Mouse (Mus musculus): ENCODE measurements at regions not wholly inside any gene's neighbourhood (a gene's known extent, or its start where the extent isn't known, plus 50 kb on each side); places are given as distances from the start of the nearest gene placed in this dataset.
A peak's percentile ranks its signal among the peaks of the same experiment; 100 is the strongest.

GRCm38 (mm10) chr14:31945125-31945524, 83.7 kb upstream of the Galnt15 start:
- H3K4me1 ChIP-seq: no peaks in the 10 kb centered on the region
- no peak overlapping the region for H3K4me2 ChIP-seq
- no peaks in the 10 kb centered on the region for H3K36me3 ChIP-seq
- no peak overlapping the region for H3K9ac ChIP-seq
- 0 out of 2 replicates have a peak, but pooled peaks cover 4% of the 10 kb centered on the region for H3K27me3 ChIP-seq (replicated peaks)
- no peaks in the 10 kb centered on the region for H3K9me3 ChIP-seq (replicated peaks)
- H3K4me3 ChIP-seq: no peak overlapping the region
- H3K27ac ChIP-seq: no peak overlapping the region
- 59% methylated on average over 7 of the region's 7 CpGs for WGBS (ENCODE audit: insufficient replicate concordance)
- ATAC-seq: no peak

DNA sequence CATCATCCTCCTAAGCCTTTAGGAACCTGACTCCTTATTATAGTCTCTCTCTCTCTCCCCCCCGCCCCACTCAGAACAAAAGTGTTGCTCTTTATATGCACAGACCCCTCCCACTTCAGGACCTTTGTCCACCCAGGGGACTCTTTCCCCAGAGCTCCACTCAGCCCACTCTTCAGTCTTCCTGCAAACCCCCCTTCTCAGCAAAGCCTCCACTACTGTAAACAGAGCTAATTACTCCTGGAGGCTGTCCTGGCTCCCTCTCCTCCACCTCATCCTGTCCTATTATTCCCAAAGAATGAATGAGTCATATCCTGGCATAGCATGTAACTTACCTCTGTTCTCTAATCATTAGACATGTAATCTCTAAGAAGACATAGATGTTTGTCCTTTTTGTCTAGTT, 82.8 kb upstream of the Galnt15 start:
- Histone ChIP-seq H3K9ac (no peak overlapping the region), H3K4me3 (no peak overlapping the region), H3K9me3 (replicated peaks) (no peaks in the 10 kb centered on the region), H3K27ac (no peak overlapping the region), H3K4me2 (no peak overlapping the region), H3K27me3 (replicated peaks) (0 out of 2 replicates have a peak, but pooled peaks cover 4% of the 10 kb centered on the region), H3K36me3 (no peaks in the 10 kb centered on the region), H3K4me1 (no peaks in the 10 kb centered on the region)
- 38% methylated on average over 1 of the region's 1 CpGs for WGBS (ENCODE audit: insufficient replicate concordance)
- ATAC-seq: no peak

DNA sequence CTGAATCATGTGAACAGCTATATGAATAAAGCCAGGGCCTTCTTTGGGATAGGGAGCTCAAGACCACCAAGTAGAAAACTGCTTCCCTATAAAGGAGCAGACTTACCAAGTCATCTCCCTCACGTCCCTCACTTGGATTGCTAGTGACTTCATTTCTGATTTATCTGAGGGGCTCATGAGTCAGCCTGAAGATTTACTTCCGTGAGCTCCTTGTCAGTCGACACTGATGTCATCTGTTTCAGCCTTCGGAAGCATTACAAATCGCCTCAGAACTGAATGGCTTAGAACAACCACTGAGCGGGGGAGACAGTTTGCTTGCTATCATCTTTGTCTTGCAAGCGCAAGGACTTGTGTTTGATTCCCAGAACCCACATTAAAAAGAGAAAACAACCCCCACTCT, 81.5 kb upstream of the Galnt15 start:
- Histone ChIP-seq H3K4me3 (no peak overlapping the region), H3K9me3 (replicated peaks) (no peaks in the 10 kb centered on the region), H3K27ac (no peak overlapping the region), H3K4me2 (no peak overlapping the region), H3K9ac (no peak overlapping the region), H3K4me1 (no peaks in the 10 kb centered on the region), H3K27me3 (replicated peaks) (0 out of 2 replicates have a peak, but pooled peaks cover 4% of the 10 kb centered on the region), H3K36me3 (no peaks in the 10 kb centered on the region)
- ATAC-seq: no peak
- 33% methylated on average over 7 of the region's 7 CpGs for WGBS (ENCODE audit: insufficient replicate concordance)

DNA sequence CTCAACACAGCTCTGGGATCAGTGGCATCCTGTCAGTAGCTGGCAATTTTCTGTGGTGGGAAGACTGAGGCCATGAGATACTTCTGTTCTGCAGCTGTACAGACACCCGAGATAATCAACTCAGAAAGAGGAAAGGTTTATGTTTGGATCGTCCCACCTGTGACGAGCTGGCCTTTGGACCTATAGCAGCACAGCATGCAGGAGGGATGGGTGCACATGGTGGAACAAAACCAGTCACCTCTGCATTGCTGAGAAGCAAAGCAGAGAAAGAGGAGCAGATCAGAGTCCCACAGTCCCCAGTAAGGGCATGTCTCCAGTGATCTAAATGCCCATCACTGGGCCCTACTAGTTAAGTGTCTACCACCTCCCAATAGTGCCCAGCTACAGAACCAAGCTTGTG, 76.9 kb upstream of the Galnt15 start:
- Histone ChIP-seq H3K4me1 (no peaks in the 10 kb centered on the region), H3K27ac (no peak overlapping the region), H3K9ac (no peak overlapping the region), H3K4me2 (no peak overlapping the region), H3K4me3 (no peak overlapping the region), H3K27me3 (replicated peaks) (0 out of 2 replicates have a peak, but pooled peaks cover 4% of the 10 kb centered on the region), H3K9me3 (replicated peaks) (no peaks in the 10 kb centered on the region), H3K36me3 (no peaks in the 10 kb centered on the region)
- WGBS (ENCODE audit: insufficient replicate concordance): 57% methylated on average over 3 of the region's 3 CpGs
- ATAC-seq: no peak

- Histone ChIP-seq H3K9me3 (replicated peaks) (no peaks in the 10 kb centered on the region), H3K27me3 (replicated peaks) (no peaks in the 10 kb centered on the region), H3K4me2 (no peak overlapping the region), H3K9ac (no peak overlapping the region), H3K4me3 (no peak overlapping the region), H3K27ac (no peak overlapping the region), H3K4me1 (no peaks in the 10 kb centered on the region), H3K36me3 (no peaks in the 10 kb centered on the region)
- 64% methylated on average over 4 of the region's 4 CpGs for WGBS (ENCODE audit: insufficient replicate concordance)
- ATAC-seq: no peak
These were observed 75.0 kb upstream of the Galnt15 start for GRCm38 (mm10) chr14:31953783-31954182.

- 6% methylated on average over 4 of the region's 4 CpGs for WGBS (ENCODE audit: insufficient replicate concordance)
- Histone ChIP-seq H3K9me3 (replicated peaks) (no peaks in the 10 kb centered on the region), H3K27me3 (replicated peaks) (no peaks in the 10 kb centered on the region), H3K4me2 (no peak overlapping the region), H3K9ac (no peak overlapping the region), H3K36me3 (no peaks in the 10 kb centered on the region), H3K27ac (no peak overlapping the region), H3K4me1 (no peaks in the 10 kb centered on the region), H3K4me3 (no peak overlapping the region)
- ATAC-seq: no peak
These were observed 73.8 kb upstream of the Galnt15 start for GRCm38 (mm10) chr14:31954945-31955344.

DNA sequence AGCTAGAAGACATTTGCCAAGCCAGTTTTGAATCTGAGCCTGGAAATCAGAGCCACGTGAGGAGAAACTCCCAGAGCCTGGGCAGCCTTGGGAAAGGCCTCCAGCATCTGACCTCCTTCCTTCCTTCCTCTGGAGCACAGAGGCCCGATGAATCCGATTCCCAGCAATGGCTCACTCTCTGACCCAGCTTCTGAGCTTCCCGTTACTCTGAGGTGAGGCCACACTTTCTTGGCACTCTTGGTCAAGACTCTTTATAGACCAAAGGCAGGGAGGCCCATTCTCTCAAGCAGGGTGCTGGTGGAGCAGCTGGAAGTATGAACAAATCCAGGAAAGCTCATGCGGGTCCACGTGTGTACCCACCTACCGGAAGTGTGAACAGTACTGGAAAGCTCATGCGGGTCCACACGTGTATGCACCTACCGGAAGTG, 71.6 kb upstream of the Galnt15 start:
- 64% methylated on average over 10 of the region's 10 CpGs for WGBS (ENCODE audit: insufficient replicate concordance)
- Histone ChIP-seq H3K4me1 (no peaks in the 10 kb centered on the region), H3K27ac (no peak overlapping the region), H3K9me3 (replicated peaks) (no peaks in the 10 kb centered on the region), H3K4me3 (no peak overlapping the region), H3K36me3 (no peaks in the 10 kb centered on the region), H3K9ac (no peak overlapping the region), H3K4me2 (no peak overlapping the region), H3K27me3 (replicated peaks) (no peaks in the 10 kb centered on the region)
- no peak for ATAC-seq

GRCm38 (mm10) chr14:31960201-31960854, 68.5 kb upstream of the Galnt15 start:
- WGBS (ENCODE audit: insufficient replicate concordance): 67% methylated on average over 9 of the region's 9 CpGs
- Histone ChIP-seq H3K36me3 (no peaks in the 10 kb centered on the region), H3K27ac (no peak overlapping the region), H3K4me3 (no peak overlapping the region), H3K4me2 (no peak overlapping the region), H3K9me3 (replicated peaks) (no peaks in the 10 kb centered on the region), H3K4me1 (peaks cover 6% of the 10 kb centered on the region), H3K27me3 (replicated peaks) (no peaks in the 10 kb centered on the region; the same call in 1 of the 2 replicates), H3K9ac (no peak overlapping the region)
- ATAC-seq: peak; percentile 59; the same call in 1 of the 2 replicates

DNA sequence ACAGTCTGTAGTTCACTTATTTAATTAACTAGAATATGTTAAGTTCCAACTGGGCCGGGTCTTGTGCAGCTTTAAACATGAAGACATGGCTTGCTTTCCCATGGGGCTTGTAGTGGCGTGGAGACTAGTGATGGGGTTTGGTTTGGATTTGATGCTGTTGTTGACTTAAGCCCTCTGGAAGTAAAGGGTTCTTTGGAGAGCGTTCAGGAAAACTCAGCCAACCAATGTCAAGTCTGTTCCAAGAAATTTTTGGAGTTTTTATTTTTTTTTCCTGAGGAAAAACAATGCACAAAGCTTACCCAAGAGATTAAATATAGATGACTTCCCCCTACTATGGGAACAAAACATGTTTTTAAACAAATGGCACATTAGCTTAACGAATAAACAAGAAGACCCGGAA, 67.3 kb upstream of the Galnt15 start:
- Histone ChIP-seq H3K9ac (no peak overlapping the region), H3K27me3 (replicated peaks) (no peaks in the 10 kb centered on the region; the same call in 1 of the 2 replicates), H3K9me3 (replicated peaks) (no peaks in the 10 kb centered on the region), H3K4me1 (peaks cover 6% of the 10 kb centered on the region), H3K4me2 (no peak overlapping the region), H3K27ac (no peak overlapping the region), H3K4me3 (no peak overlapping the region), H3K36me3 (no peaks in the 10 kb centered on the region)
- no peak for ATAC-seq
- WGBS (ENCODE audit: insufficient replicate concordance): 69% methylated on average over 5 of the region's 5 CpGs

GRCm38 (mm10) chr14:31963131-31963911, 65.5 kb upstream of the Galnt15 start:
- Histone ChIP-seq H3K4me2 (no peak overlapping the region), H3K4me1 (peaks cover 6% of the 10 kb centered on the region), H3K27ac (no peak overlapping the region), H3K4me3 (no peak overlapping the region), H3K9me3 (replicated peaks) (no peaks in the 10 kb centered on the region), H3K36me3 (no peaks in the 10 kb centered on the region), H3K27me3 (replicated peaks) (no peaks in the 10 kb centered on the region; the same call in 1 of the 2 replicates), H3K9ac (no peak overlapping the region)
- WGBS (ENCODE audit: insufficient replicate concordance): 35% methylated on average over 12 of the region's 12 CpGs
- ATAC-seq: no peak

GRCm38 (mm10) chr14:31964076-31964475, 64.7 kb upstream of the Galnt15 start:
- ATAC-seq: no peak
- 39% methylated on average over 2 of the region's 2 CpGs for WGBS (ENCODE audit: insufficient replicate concordance)
- Histone ChIP-seq H3K4me1 (peaks cover 9% of the 10 kb centered on the region), H3K27me3 (replicated peaks) (no peaks in the 10 kb centered on the region; the same call in 1 of the 2 replicates), H3K4me3 (no peak overlapping the region), H3K9ac (no peak overlapping the region), H3K4me2 (no peak overlapping the region), H3K36me3 (no peaks in the 10 kb centered on the region), H3K27ac (no peak overlapping the region), H3K9me3 (replicated peaks) (no peaks in the 10 kb centered on the region)

- WGBS (ENCODE audit: insufficient replicate concordance): 50% methylated on average over 4 of the region's 4 CpGs
- Histone ChIP-seq H3K27me3 (replicated peaks) (no peaks in the 10 kb centered on the region; the same call in 1 of the 2 replicates), H3K9ac (no peak overlapping the region), H3K4me1 (peaks cover 16% of the 10 kb centered on the region), H3K4me3 (no peak overlapping the region), H3K36me3 (no peaks in the 10 kb centered on the region), H3K27ac (no peak overlapping the region), H3K9me3 (replicated peaks) (no peaks in the 10 kb centered on the region), H3K4me2 (no peak overlapping the region)
- no peak for ATAC-seq
These were observed 64.0 kb upstream of the Galnt15 start for GRCm38 (mm10) chr14:31964831-31965230.

All from liver, embryonic 12.5 days (tissue).